Mouse (Mus musculus) G1E (cell line): ENCODE results near the gene Scaf1.

Source experiments
- CTCF ChIP-seq: IDR thresholded peaks from 2 replicates; pipeline ENCODE4 v1.5.1; 2012; ENCODE audit warnings: low read depth, low read length, inconsistent platforms, mixed read lengths
- GATA1 ChIP-seq: IDR thresholded peaks from 2 replicates; pipeline ENCODE4 v1.6.1; 2012; ENCODE audit warnings: borderline replicate concordance, low read length, inconsistent platforms, mixed read lengths
- POLR2AphosphoS5 ChIP-seq: IDR thresholded peaks from 2 replicates; pipeline ENCODE4 v1.6.1; 2012; ENCODE audit warnings: low read depth, low read length, inconsistent platforms; ENCODE audit not compliant: insufficient replicate concordance

DNA sequence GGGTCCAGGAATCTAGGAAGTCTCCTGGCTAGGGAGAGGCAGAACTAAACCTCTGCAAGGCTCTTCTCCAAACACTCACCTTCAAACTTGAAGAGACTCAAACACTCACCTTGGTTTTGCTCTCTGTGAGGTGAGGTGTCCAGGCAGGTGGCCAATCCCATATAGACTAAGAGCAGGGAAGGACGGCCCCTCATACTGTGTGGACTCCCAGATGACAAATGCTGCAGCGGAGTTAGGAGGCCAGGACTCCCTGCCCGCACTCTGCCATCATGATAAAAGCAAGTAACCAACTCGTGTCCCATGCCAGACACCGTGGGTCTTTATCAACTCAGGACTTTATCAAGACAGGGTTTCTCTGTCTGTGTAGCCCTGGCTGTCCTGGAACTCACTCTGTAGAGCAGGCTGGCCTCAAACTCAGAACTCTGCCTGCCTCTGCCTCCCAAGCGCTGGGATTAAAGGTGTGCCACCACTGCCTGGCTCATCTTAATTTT is 44.5 kb upstream of the Scaf1 start:
- TF ChIP-seq CTCF: no peak
- no peak for TF ChIP-seq GATA1
- no peak for TF ChIP-seq POLR2AphosphoS5
